Mouse (Mus musculus) monocyte, adult 2 months (primary cell): ENCODE results near the gene Pgpep1l.

ENCODE experiments used
- DNase-seq, 2 experiments: peaks; one replicate each; pipeline ENCODE4 v3.0.0; 2022; ENCODE audit warnings: low spot score in 2 of 2, low read depth in 1 of 2

The Pgpep1l gene

GRCm38 (mm10) chr7:68263346-68264027 is 546 bp downstream of the Pgpep1l start:
- DNase-seq = no peak

- no peak for DNase-seq
These were observed 1.3 kb downstream of the Pgpep1l start for GRCm38 (mm10) chr7:68262612-68263200.

- DNase-seq = no peak
These were observed 4.4 kb downstream of the Pgpep1l start for GRCm38 (mm10) chr7:68259523-68260081.

GRCm38 (mm10) chr7:68258326-68259150 is 5.5 kb downstream of the Pgpep1l start:
- DNase-seq = no peak

- no peak for DNase-seq
These were observed 6.3 kb downstream of the Pgpep1l start for GRCm38 (mm10) chr7:68257767-68258166.

GRCm38 (mm10) chr7:68250902-68251301 is 13.1 kb downstream of the Pgpep1l start:
- no peak for DNase-seq

GRCm38 (mm10) chr7:68250411-68250810 is 13.6 kb downstream of the Pgpep1l start:
- DNase-seq = no peak

GRCm38 (mm10) chr7:68246249-68246648 is 17.8 kb downstream of the Pgpep1l start:
- DNase-seq = no peak

- no peak for DNase-seq
These were observed 18.4 kb downstream of the Pgpep1l start for GRCm38 (mm10) chr7:68245681-68246080.

- DNase-seq = no peak
These were observed 22.8 kb downstream of the Pgpep1l start for GRCm38 (mm10) chr7:68241205-68241604.

- DNase-seq = no peak
These were observed 24.7 kb downstream of the Pgpep1l start for GRCm38 (mm10) chr7:68239220-68239827.

- no peak for DNase-seq
These were observed 27.2 kb downstream of the Pgpep1l start for GRCm38 (mm10) chr7:68236817-68237216.

- DNase-seq = no peak
These were observed 30.3 kb downstream of the Pgpep1l start for GRCm38 (mm10) chr7:68233619-68234223.

- no peak for DNase-seq
These were observed 31.5 kb downstream of the Pgpep1l start for GRCm38 (mm10) chr7:68232521-68232920.

GRCm38 (mm10) chr7:68230831-68231230 is 33.2 kb downstream of the Pgpep1l start:
- no peak for DNase-seq

GRCm38 (mm10) chr7:68228491-68228890 is 35.5 kb downstream of the Pgpep1l start:
- no peak for DNase-seq

- no peak for DNase-seq
These were observed 36.4 kb downstream of the Pgpep1l start for GRCm38 (mm10) chr7:68227621-68228020.

- DNase-seq = no peak
These were observed 37.0 kb downstream of the Pgpep1l start for GRCm38 (mm10) chr7:68227021-68227420.

- no peak for DNase-seq
These were observed 38.5 kb downstream of the Pgpep1l start for GRCm38 (mm10) chr7:68225427-68226054.

GRCm38 (mm10) chr7:68224006-68224405 is 40.0 kb downstream of the Pgpep1l start:
- DNase-seq = no peak
